Mouse (Mus musculus): Measurements from ENCODE around the gene Ugt1a8.

The Ugt1a8 gene

GRCm38 (mm10) chr1:88235046-88235893, 147.7 kb downstream of the Ugt1a8 start:
- DNase-seq (ENCODE audit: low read depth, low spot score), result no peak

DNA sequence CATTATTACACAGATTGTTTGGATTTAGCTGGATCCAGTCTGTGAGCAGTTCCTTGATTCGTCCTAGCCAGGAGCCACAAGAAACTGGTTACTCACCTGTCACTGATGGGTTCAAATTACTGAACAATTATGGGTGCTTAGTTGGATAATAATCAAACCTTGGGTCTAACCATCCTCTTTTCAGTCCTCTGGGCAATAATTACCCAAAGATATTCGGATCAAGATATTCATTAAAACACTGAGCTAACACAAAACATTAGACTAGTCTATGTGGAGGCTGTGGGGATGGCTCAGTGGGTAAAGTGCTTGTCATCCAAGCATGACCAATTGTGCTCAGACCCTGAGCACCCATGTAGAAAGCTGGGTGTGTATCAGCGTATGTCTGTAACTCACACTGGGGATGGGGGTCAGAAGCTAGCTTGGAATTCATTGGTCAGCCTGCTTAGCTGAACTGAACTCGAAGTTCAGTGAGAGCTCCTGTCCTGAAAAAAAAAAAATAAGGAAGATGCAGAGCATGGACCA, 148.3 kb downstream of the Ugt1a8 start:
- DNase-seq (ENCODE audit: low read depth, low spot score), result no peak

DNA sequence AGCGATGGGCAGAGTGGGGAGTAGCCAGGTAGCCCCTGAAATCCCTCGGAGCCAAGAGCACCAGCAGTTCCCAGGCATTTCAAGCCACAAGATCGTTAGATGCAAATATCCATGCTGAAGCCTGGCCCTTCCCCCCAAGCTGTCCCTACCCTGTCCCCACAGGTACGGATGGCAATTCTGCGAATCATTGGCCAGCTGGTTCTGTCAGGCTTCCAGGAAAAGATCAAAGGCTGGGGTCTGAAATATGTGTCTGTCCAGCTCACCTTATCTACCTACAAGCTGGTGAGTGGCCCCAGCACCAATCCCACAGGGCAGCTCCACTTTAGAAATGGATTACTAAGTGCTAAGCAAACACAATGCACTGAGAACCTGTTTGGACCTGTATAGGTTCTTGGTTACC, 149.7 kb downstream of the Ugt1a8 start:
- DNase-seq (ENCODE audit: low read depth, low spot score), result no peak

- no peak for DNase-seq (ENCODE audit: low read depth, low spot score)
Measured at GRCm38 (mm10) chr1:88238771-88239170, 151.2 kb downstream of the Ugt1a8 start.

DNA sequence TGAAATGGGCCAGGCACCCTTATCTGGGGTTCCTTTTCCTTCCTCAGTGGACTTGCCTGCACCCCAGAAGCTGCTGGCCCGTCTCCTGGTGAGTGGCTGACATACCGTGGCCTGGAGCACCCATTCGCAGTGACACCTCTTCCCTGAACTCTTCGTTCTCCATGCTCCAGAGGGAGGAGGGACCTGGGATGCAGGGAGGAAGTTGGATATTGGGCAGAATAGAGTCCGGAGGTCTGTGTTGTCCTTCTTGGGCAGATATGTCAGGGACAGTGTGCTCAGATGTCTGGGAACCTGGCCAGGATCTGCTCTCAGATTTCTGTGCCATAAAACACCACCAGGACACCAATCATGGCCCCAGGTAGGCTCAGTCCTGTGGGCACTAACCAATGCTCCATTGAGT, 152.5 kb downstream of the Ugt1a8 start:
- no peak for DNase-seq (ENCODE audit: low read depth, low spot score)

- no peak for DNase-seq (ENCODE audit: low read depth, low spot score)
Measured at GRCm38 (mm10) chr1:88240579-88240978, 153.0 kb downstream of the Ugt1a8 start.

DNA sequence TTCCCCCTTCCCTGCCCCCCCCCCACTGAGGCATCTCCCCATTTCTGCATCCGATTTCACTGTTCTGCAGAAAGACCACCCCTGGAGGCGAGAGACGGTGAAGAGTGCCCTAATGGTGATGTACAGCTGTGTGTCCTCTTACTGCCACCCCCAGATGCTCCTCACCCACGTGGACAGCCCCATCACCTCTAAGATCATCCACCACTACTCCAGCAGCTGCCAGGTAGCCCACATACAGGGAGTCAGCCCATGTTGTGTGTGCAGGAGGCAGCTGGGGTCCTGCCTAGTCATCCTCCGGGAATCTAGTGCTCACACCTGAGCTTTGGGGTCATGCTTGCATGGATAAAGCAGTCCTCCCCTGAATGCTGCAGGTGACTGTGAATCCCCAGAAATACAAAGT, 156.2 kb downstream of the Ugt1a8 start:
- no peak for DNase-seq (ENCODE audit: low read depth, low spot score)

- no peak for DNase-seq (ENCODE audit: low read depth, low spot score)
Measured at GRCm38 (mm10) chr1:88245881-88246280, 158.3 kb downstream of the Ugt1a8 start.

- no peak for DNase-seq (ENCODE audit: low read depth, low spot score)
Measured at GRCm38 (mm10) chr1:88246386-88246785, 158.8 kb downstream of the Ugt1a8 start.

DNA sequence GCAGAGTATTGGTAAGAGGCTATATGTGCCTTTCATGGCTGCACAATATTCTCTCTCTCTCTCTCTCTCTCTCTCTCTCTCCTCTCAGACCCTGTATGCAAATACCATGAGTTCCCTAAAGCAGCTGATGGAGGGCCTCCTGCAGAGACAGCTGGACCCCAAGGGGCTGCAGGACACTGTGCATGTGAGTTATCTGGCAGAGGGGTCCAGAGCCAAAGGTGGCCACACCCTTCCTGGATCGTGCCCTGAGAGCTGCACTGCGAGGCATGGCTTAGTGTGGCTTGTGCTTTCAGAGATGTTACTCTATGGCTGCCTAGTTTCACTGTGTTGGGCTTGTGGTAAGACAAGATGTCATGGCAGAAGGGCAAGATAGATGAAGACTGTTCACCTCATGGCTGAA, 160.0 kb downstream of the Ugt1a8 start:
- DNase-seq (ENCODE audit: low read depth, low spot score), result no peak

GRCm38 (mm10) chr1:88248658-88249057, 161.0 kb downstream of the Ugt1a8 start:
- no peak for DNase-seq (ENCODE audit: low read depth, low spot score)

DNA sequence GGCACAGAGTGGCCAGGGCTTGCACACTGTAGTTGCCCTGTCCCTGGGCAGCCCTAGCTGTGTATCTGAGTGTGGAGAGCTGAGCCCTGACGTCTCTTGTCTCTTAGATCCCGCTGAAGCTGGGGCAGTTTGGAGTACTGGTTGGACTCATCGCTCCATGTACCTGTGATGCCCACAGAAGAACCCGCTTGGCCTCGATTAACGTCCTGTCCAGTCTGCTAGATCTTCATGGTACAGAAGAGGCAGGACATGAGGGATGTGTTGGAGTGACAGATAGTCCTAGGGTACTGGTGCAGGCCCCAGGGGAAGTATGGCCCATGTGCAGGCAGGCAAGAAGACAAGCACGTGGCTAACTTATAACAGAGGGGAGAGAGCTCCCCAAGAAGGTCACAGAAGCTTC, 162.0 kb downstream of the Ugt1a8 start:
- DNase-seq (ENCODE audit: low read depth, low spot score), result no peak

DNA sequence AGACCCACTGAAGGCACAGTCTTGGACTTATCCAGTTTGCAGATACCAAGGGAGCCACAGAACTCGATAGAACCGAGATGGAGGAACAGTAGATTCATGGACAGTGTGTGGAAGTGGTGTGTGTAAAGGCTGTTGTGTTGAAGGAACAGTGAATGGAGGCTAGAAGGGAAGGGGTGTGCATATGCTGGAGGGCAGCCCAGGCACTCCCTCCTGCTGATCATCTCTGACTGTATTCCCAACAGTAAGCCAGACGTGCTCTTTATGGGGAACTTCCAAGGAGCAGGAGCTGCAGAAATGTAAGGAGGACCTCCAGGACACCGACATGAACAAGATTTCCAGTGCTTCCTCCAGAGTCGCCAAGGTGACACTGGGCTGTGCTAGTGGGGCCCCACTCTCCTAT, 162.4 kb downstream of the Ugt1a8 start:
- DNase-seq (ENCODE audit: low read depth, low spot score), result no peak

- no peak for DNase-seq (ENCODE audit: low read depth, low spot score)
Measured at GRCm38 (mm10) chr1:88253106-88253505, 165.5 kb downstream of the Ugt1a8 start.

DNA sequence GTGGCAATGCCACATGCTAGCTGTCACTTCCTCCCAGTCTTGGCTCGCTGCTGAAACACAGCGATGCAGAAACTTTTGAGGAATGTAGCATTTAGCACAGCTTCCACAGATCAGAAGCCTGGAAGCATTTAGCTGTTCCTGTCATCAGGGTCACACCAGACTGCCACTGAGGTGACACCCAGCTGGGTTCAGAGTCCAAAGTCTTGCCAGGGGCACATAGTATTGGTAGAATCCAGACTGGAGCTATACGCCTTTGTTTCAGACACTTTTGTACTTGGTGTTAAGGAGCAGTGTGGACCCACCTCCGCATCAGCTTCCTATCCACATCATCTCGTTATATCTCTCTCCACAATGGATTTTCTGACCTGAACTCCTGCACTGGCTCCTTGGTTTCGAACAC, 165.9 kb downstream of the Ugt1a8 start:
- no peak for DNase-seq (ENCODE audit: low read depth, low spot score)

- DNase-seq (ENCODE audit: low read depth, low spot score), result no peak
Measured at GRCm38 (mm10) chr1:88254793-88255465, 167.3 kb downstream of the Ugt1a8 start.

DNA sequence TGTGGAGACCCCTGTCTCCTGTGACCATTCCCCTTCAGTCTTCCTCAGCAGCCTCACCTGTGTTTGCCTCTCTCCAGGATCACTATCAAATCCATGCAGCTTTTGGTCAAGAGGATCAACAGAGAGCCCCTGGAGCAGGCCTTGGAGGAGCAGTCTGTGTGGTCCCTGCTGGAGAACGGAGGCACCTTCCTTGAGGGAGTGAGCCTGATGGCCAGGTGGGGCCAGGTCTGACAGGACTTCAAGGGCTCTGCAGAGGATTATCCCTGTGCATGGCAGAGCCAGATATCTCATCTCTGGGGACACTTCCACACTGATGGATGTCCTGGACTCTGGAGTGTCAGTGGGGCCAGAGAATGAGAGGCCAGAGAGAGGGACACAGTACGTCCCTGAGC, 167.8 kb downstream of the Ugt1a8 start:
- DNase-seq (ENCODE audit: low read depth, low spot score), result no peak

DNA sequence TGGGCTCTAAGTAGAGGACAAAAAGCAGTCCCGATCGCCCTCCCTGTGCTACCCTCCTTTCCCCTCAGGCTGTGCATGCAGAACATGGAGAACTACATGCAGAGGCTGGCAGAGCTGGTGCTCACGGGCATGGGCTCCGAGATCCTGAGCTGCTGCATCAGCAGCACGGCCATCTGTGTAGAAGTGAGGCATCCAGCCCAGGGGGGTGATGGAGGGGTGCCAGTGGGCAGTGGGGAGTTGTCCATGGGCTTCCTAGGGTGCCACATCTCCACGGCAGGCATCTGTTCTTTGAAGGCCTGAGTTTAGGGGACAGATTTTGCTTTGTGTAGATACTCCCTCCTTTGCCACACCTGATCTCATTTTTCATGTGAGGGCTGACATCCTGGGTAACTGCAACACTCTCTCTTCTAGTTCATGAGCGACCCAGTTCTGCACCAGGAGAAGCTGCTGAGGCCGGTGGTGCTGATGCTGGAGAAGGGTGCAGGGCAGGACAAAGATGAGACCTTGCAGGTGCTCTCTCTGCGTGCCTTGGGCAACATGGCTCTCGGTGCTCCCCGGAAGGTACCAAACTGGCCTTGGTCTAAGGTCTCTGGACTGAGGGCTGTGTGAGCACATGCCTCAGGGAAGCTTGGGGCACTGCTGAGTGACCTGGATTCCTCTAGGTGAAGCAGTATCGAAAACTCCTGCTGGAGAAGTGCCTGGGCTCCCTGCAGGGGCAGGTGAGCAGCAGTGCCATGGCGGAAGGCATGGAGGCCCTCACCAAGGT, 168.6 kb downstream of the Ugt1a8 start:
- no peak for DNase-seq (ENCODE audit: low read depth, low spot score)

GRCm38 (mm10) chr1:88256886-88257663, 169.5 kb downstream of the Ugt1a8 start:
- DNase-seq (ENCODE audit: low read depth, low spot score), result no peak

DNA sequence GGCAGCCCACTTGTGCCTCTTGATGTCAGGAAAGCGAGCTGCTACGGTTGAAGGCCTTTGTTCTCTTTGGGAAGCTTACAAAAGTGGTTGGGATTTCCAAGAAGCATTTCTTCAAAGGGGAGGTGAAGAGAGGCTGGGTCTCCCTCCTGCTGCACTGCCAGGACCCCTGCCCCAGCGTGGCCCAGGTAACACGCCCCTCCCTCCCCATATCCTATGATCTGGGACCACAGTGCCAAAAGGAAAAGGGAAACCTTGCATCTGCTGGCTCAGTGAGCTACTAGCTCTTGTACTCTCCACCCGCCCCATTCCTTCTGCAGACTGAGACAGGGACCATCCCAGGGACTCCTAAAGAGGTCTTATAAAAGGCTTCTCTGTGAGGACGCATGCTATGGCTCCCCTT, 170.1 kb downstream of the Ugt1a8 start:
- no peak for DNase-seq (ENCODE audit: low read depth, low spot score)

- no peak for DNase-seq (ENCODE audit: low read depth, low spot score)
Measured at GRCm38 (mm10) chr1:88258361-88258760, 170.7 kb downstream of the Ugt1a8 start.
